ENCODE assay signal across 14 mouse cellular contexts in genomic region chr9:67955466-67956010, GRCm38 (mm10).
"Had no signal": no experiment of that assay in that cellular context is flagged by ENCODE, and none has a peak within 500 bp of the region (broad histone marks: within the 10 kb centered on the region; RNA-seq: fewer than 3 reads in every experiment).

No protein-coding gene starts in this region.

- H3K9ac ChIP-seq: limb, embryonic 15.5 days; liver, embryonic 12.5 days; lung, embryonic 14.5 days; midbrain, embryonic 15.5 days; neural tube, embryonic 13.5 days; stomach, embryonic 15.5 days had no signal

- H3K27me3 ChIP-seq: limb, embryonic 15.5 days; liver, embryonic 12.5 days; midbrain, embryonic 15.5 days; neural tube, embryonic 13.5 days; stomach, embryonic 15.5 days had no signal

- H3K4me1 ChIP-seq: limb, embryonic 15.5 days; liver, embryonic 12.5 days; midbrain, embryonic 15.5 days; neural tube, embryonic 13.5 days; stomach, embryonic 15.5 days had no signal

- H3K27ac ChIP-seq: kidney, postnatal 0 days; limb, embryonic 15.5 days; liver, embryonic 12.5 days; midbrain, embryonic 15.5 days; neural tube, embryonic 13.5 days; stomach, embryonic 15.5 days had no signal

- H3K9me3 ChIP-seq: limb, embryonic 15.5 days; liver, embryonic 12.5 days; midbrain, embryonic 15.5 days; neural tube, embryonic 13.5 days; stomach, embryonic 15.5 days had no signal

- DNase-seq: kidney, postnatal 36 days; layer of hippocampus, adult 9-11 months; layer of hippocampus, postnatal 36 days; lung, embryonic 14.5 days; lung, postnatal 10 days; lung, postnatal 4 days; thymus, adult 2 months; thymus, postnatal 25 days had no signal

- H3K4me3 ChIP-seq: limb, embryonic 15.5 days; liver, embryonic 12.5 days; midbrain, embryonic 15.5 days; neural tube, embryonic 13.5 days; stomach, embryonic 15.5 days had no signal
